Mouse (Mus musculus) bone marrow, adult 2 months (tissue): ENCODE results near the gene Tlr5.

Source experiments
- CTCF ChIP-seq: fragments of 200-500 bp; IDR thresholded peaks from 2 replicates; pipeline ENCODE4 v1.5.1; 2011; ENCODE audit warnings: low read length, control low read depth; ENCODE audit not compliant: control insufficient read depth, insufficient read depth
- POLR2A ChIP-seq: fragments of 200-500 bp; IDR thresholded peaks from 2 replicates; pipeline ENCODE4 v1.6.1; 2011; ENCODE audit warnings: low read depth, mild to moderate bottlenecking, control low read depth, low read length, borderline replicate concordance; ENCODE audit not compliant: control insufficient read depth

DNA sequence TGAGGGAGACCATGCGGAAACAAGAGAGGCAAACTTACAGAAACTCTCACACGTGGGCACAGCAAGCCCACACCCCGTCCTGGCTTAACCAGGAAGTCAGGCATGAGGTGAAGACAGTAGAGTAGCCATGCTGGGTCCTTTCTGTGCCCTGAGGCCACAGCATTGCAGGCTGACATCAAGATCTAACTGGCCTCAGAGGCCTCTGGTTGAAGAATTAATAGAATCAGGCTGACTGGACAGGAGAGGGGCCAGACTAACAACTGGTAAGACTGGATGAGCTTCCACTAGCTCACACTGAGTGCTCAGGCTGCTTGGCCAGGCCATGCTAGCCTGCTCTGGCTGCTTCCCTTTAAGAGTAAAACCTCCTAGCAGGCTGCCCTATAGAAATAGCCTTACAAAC lies 45.5 kb upstream of the Tlr5 start:
- no peak for TF ChIP-seq CTCF
- TF ChIP-seq POLR2A, result no peak
